Mouse (Mus musculus): ENCODE results near the gene Fars2. TPM values are rescaled to one million over a fixed set of nuclear protein-coding genes. Genes with fewer than 3 reads are reported as not detected.
"Not testable (repeated sequence)": the region's sequence is repeated elsewhere in the genome, so short reads cannot be mapped to it uniquely, and the experiment has no call there.

Fars2 gene
- total RNA-seq, 2 experiments from 2014 or later = 29.5 to 31.5 TPM

DNA sequence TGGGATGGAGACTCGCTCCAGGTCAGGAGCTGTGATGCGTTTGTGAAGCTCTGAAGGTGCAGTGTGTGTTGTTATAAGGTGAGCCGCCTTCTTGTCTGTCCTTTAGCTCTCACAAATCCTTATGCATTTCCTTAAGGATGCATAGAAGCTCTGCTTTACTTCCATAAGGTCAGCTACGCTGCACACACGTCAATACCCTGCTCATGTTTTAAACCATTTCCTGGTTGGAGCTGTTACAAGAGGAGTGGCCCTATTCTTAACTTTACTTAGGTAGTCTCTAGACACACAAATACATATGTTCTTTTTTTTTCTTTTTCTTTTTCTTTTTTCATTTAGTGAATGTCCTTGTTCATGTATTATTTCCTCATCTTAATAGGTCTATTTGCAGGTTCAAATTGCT is 22.5 kb downstream of the Fars2 start:
- no peak for DNase-seq
- intact Hi-C loops (cut with DNase I) = no loop called here

DNA sequence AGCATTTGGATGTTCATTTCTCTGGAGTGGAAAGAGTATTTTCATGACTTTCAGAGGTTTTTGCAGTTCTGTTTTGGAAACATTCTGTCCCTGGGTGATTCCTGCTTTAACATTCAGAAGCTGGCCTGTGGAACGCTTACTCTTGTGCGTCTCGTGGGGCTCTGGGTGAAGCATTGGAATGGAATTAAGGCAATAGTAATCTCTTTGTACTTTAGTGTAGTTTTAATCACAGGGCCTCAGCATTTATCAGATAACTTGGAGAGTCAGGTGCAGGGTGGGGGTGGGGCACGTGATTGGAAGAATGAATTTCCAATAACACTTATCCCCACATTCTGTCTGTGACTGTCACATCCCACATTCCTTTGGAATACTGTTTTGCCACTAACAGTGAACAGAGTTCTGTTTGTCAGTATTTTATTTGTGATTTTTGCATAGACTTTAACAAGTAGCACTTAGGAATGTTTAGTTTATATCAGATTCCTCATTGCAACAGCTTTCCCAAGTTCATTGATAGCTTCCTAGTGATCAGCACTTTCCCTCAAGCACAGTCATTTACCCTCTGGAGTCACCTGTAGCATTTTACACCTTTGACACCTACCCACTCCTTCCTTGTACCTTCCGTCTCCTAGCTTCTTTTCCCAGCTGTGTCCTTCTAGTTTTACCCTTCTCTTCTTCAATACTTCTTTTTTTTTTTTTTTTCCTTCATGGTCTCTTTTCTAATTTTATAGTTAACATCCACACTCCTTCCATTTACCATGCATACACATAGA is 23.2 kb downstream of the Fars2 start:
- no peak for DNase-seq
- intact Hi-C loops (cut with DNase I) = no loop called here

DNA sequence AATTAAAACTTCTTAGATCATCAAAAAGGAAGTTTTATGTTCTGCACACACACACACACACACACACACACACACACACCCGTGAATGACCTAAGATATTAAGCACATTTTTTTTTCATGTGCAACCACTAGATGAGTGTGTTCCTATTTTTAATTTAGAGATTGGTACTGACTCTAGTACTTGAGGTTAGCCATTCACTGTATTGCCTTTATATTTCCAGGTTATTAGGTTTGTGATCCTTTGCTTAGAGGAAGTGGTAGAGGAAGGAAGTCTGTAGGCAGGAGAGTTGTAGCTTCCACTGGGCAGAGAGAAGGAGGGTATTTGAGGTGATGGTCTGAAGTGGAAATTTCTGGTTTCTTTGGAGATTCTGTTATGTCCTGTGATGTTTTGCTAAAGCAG is 28.4 kb downstream of the Fars2 start:
- intact Hi-C loops (cut with DNase I) = no loop called here
- no peak for DNase-seq

DNA sequence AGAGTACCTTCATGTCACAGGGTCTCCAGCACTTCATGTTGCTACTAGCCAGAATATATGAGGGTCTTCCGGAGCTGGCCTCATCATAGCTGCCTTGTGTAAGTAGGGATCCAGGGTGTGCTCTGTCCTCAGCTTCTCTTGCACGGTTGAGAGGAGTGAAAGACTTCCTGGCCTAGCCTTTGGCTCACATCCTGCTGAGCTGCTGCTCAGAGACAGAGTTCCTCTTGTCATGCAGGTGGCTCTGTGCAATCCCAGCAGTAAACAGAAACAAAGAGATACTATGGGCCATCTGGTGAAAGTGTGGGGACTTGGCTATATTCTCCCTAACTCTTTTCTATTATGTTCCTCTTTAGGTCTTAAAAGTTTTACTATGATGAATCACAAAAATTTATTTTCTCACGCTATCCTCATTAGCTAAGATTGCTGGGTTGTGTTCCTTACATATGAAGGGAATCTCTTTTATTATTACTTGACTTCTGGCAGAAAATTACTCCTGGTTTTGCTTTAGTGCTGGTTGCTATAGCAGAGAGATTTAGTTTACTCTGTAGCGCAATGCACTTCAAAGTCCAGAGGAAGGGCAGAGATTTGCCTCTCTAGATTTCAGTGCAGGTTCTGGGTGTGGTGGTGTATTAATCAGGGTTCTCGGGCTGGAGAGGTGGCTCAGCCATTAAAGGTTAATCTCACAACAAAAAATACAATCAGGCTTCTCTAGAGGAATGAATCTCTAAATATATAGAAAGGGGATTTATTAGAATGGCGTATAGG is 32.1 kb downstream of the Fars2 start:
- DNase-seq = peak; percentile 10
- intact Hi-C loops (cut with DNase I) = no loop called here

DNA sequence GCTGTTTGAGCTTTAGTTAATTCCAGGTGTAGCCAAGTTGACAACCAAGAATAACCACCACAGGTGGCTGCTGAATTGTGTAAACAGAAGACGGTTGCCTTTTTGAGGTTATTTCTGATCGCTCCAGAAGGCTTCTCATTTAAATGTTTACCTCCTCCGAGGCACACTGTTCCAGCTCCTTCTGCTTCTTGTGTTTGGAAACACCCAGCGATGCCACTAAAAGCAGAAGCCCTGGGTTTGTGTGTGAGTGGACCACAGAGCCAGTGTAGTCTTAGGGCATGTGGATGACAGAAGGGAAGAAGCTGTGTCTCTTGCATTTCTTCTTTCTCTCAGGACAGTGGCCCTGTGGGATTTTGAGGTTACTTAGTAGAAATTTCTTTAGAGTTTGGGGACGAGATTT is 33.1 kb downstream of the Fars2 start:
- DNase-seq = no peak
- intact Hi-C loops (cut with DNase I) = no loop called here

DNA sequence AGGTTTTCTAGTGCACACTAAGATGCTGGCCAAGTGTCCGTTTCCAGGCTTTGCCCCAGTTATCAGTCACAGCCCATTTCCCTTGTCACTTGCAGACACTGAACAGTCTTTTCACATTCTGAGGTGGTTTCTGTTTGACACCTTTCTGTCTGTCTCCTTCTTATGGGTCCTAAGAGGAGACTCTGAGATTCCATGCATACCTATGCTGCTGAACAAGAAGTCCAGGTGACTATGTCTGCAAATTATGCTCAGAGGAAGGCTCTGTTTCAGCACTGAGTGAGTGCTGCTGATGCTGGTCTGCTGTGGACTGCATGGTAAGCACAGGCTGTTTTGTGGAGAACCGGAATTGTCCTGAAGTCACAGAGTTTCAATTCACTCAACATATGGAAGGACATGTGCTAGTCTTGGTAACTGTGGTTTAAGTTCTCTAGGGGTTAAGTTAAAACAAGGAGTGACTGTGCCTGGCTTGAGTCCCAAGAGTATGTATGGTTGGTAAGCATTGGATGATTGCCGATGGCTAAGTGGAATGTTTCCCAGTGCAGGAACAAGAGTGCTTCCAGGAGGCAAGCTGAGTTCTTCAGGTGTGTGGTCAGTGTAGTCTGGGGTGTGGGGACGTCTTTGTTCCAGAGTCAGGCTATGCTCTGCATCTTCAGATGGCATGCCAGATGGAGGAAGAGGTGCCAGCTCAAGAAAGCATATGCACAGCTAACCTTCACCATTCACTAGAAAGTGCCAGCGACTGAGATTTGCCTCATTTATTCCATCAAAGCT is 35.7 kb downstream of the Fars2 start:
- intact Hi-C loops (cut with DNase I) = no loop called here
- DNase-seq = no peak

DNA sequence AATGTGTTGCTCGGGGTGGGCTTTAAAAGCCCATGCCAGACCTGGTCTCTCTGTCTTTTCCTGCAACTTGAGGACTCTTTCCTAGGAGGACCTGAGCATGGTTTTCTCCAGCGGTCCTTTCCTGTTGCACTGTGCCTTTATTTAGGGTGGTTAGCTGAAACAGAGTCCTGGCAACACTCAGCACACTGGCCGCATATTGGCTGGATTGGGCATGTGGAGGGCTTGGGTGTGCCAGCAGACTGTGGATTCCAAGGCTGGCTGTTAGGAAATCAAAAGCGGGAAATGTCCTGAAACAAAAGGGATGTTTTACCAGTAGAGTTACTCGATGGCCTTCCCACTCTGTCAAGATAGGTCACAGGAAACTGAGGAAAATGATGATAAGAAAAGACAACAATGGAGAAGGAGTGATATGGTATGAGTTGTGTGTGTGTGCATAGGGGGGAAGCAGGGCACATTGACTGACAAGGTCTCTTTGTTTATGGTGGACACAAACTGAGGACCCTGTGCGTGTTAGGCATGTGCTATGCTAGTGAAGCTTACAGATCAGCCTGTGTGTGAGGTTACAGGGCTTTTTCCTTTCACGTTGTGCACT is 39.2 kb downstream of the Fars2 start:
- DNase-seq = peak; percentile 7
- intact Hi-C loops (cut with DNase I) = no loop called here

DNA sequence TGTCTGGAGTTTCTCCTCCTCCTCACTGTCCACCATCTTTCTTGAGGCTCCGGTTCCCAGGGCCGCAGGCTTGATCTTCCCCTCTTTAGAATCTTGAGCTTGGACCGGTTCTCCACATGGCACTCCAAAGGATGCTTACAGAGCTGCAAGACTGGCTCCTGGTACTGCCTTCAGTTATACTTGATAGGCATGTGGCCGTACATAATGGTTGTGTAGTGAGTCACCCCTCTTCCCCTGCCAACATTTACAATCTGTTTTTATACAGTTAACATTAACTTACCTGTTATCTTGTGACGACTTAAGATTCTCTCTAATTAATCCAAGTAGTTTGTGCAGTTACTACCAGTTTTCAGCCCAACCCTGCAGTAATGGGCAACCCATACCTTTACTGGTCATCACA is 46.2 kb downstream of the Fars2 start:
- intact Hi-C loops (cut with DNase I) = no loop called here
- no peak for DNase-seq

DNA sequence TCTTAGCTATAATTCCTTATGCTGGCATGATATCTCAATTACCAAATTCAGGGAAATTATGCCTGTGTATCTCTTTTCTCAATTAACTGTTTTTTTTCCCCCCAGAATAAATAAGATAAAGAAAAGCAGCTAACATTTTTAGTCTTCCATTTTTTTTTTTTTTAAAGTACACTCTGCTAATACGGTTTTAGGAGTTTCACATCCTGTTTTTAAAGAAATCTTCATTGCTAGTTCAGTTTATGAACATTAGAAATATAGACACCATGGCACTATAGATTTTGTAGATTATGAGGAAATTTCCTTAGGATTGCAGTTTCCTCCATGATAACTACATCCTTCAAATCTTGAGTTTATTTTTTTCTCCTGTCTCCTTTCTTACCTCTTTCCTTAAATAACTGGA is 46.7 kb downstream of the Fars2 start:
- DNase-seq = no peak
- intact Hi-C loops (cut with DNase I) = no loop called here

DNA sequence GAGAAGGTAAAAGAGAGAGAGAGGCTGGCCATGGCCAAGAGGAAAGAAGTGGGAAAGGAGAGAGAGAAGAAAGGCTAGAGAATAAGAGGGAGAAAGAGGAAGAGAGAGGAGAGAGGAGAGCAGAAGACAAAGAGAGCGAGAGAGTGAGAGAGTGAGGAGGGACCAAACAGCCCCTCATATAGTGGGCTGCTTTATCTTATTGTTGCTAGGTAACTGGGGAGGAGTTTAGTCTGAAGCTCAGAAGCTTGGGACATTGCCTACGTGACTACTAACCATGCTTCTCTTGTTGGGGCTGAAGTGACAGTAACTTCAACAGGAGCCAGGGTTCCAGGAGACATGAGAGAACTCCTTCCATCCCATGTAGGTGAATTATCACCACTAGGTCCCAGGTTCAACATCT is 55.8 kb downstream of the Fars2 start:
- DNase-seq; intact Hi-C loops (cut with DNase I): not testable (repeated sequence)

DNA sequence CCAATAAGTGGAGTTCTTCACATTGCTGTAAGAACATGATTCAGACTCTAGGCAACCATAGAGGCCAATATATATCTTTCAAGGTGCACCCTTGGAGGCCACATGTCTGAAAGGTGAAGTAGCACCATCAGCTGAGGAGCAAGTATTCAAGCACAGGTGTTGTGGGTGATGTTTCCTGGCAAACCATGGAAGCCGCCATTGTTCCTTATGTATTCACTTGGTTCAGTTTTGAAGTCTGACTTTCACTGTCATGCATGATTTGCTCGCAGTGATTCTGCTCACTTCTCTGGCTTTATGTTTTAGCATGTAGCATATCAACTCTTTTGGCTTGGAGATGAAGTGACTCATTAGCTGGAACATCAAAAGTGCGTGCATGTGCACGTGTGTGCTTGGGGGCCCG is 56.9 kb downstream of the Fars2 start:
- intact Hi-C loops (cut with DNase I) = no loop called here

DNA sequence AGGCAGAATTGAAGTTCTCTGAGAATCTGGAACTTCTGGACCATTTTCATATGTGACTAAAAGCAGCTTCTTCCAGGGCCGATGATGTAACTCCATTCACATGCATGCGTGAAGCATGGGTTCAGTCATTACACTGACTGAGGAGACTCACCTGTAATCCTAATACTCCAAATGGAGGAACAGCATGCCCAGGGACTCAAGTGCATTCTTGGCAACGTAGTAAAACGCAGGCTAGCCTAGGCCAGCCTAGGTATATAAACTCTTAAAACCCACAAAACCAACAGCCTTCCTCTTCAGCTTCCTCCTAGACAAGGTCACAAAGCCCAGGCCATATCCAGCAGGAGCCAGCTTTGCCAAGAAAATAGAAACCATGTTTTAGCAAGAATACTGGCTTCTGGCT is 57.6 kb downstream of the Fars2 start:
- DNase-seq = no peak
- intact Hi-C loops (cut with DNase I) = no loop called here

More for the DNA sequence above, 56.9 kb downstream of the Fars2 start:
- no peak for DNase-seq

DNA sequence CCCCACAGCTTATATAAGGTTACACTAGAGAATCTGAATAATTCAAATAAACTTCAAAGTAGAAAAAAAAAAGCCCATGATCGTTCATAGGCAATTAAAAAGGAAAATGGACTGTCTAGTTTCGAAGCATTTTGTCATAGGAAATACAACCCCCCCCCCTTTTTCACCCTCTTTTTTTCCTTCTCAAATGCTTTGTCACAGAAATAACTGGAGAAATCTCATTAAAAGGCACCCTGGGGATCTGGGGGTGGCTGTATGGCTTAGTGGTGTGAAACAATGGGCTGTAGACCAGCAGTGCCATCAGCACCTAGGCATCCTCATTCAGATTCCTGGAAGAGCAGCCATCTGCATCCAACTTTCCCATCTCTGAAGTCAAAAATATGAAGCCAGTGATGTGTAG is 64.0 kb downstream of the Fars2 start:
- intact Hi-C loops (cut with DNase I) = no loop called here
- DNase-seq = no peak

DNA sequence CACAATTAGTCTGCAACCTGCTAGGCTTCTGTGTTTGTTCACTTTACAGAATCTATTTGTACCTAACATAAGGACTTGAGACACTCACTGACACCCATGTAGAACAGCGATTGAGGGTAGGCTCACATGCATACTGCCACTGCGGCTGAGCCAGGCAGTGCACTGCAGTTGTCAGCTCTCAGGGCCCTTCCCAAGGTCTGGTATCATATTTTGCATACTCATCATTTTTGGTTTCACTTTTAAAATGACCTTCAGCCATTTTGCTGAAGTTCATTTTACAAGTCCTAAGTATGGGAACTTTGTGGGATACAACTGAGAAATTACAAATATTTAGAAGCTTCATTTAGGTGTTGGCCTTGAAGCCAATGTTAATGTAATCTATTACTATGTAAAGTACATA is 73.4 kb downstream of the Fars2 start:
- intact Hi-C loops (cut with DNase I) = no loop called here

DNA sequence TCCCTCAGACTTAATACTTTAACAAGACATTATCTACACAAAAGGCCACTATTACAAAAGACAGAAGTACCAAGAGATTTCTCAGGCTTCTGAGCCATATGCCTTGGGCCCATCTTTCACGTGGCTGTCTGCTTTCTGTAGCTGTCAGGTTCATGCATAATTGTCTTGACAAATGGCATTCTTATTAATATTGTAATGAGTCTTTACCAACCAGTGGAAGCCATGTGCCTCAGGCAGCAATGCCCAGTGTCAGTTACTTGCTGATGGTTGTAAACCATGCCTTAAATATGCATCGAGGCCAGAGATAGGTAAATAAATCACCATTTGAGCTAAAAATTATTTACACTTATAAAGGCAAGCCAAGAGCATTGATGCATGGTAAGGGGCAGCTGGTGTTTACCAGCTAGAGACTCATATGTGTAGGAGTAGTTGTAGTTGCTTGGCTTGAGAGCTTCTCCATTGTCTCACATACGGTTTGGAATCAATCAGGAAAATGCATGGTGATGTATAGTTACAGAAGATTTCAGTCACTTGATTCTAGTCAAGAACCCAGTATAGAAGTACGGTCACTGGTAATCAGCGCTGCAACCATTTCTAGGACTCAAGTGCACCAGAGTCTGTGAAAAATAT is 76.4 kb downstream of the Fars2 start:
- DNase-seq = peak; percentile 27
- intact Hi-C loops (cut with DNase I) = no loop called here

More for the DNA sequence above, 73.4 kb downstream of the Fars2 start:
- no peak for DNase-seq

DNA sequence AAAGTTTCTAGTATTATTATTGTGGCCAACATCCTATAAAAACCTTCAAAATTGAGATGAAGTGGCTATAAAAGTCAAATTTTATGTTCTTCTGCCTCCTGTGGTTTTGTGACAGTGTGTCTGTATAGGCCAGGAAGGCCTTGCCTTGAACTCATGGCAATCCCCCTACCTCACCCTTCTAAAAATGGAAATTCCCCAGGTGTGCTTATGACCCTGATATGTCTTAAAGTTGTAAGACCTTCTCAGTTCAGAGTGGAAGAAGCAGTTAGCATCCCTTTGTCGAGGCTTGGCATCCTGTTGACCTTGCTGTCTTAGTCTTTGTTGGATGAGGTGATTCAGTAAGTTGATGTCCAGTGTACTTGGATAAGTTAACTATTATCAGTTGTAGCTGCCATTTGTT is 82.1 kb downstream of the Fars2 start:
- intact Hi-C loops (cut with DNase I) = no loop called here
- no peak for DNase-seq

DNA sequence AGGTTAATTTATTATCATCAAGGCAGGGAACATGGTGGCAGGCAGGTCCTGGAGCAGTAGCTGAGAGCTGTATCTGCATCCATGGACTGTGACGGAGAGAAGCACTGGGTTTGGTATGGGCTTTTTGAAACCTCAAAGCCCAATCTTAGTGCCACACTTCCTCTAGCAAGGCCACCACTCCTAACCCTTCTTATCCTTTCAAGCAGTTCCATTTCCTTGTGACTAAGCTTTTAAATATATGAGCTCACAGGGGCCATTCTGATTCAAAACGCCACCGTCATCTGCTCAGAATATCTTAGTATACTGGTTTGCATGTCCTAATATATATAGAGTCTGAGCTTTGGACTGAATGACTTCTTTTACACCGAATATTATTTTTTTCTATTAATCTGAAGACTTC is 83.2 kb downstream of the Fars2 start:
- intact Hi-C loops (cut with DNase I) = no loop called here
- no peak for DNase-seq

DNA sequence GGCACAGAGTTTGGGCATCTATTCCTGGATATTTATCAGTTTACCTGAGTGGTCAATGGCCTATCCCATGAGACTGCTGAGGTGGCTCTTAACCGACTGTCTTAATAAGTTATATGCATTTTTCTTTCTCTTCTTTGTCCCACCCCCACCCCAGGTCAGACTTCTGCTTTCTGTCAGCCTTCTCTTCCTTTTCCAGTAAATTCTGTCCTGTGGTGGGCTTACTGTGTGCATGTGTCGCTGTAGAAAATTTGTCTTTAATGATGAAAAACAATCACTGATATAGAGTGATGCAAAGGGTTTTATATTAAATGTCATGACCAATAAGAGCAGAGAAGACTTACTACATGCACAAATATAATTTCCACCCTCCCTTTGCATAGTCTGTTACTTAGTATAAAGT is 85.3 kb downstream of the Fars2 start:
- intact Hi-C loops (cut with DNase I) = no loop called here
- DNase-seq = no peak

DNA sequence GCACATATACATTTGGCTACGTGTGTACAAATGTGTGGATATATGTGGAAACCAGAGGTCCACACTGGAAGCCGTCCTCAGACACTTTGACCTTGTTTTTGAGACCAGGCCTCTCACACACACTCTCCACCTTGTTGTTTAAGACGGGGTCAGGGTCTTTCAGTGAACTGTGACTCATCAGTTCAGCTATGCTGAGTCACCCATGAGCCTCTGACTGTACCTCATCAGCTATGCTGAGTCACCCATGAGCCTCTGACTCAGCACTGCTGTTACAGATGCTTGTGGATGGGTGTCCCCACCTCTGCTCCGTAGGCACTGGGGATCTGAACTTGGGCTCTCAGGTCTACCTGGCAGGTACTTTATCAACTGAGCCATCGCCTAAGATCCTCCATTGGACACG is 85.8 kb downstream of the Fars2 start:
- intact Hi-C loops (cut with DNase I) = no loop called here
- no peak for DNase-seq

DNA sequence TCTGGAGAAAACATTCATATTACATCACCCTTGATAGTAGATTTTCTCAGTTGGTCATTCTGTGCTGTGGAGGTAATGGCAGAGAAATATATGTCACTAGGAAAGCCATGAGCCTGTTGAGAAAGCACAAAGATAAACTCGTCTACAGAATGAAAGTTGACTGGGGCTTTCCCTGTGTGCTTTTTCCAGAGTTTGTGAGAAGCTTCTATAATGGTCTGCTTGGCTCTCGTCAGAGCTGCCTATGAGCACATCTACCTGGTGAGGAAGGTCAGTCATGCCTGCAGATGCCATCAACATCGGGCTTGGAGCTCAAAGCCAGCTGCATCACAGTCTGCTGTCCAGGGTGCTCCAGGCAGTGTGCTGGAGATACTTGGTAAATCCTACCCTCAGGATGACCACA is 87.1 kb downstream of the Fars2 start:
- intact Hi-C loops (cut with DNase I) = no loop called here
- DNase-seq = no peak

DNA sequence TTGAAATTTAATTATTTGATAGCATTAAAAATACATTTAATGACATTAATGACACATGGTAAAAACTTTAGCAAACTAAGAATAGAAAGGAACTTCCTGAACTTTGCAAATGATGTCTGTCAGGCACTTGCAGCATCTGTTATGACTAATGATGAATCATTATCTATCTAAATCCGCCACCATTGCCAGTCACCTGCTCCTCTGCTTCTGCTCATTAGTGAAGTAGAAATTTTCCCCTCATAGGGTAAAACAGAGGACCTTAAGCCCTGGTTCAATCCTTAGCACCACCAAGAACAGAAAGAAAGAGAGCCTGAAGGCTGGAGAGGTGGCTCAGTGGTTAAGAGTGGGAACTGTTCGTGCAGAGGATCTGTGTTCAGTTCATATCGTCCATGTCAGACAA is 93.8 kb downstream of the Fars2 start:
- no peak for DNase-seq
- intact Hi-C loops (cut with DNase I) = no loop called here

Measured in left cerebral cortex, postnatal 4 days (tissue).